Comparison of ENCODE assay signal across 26 mouse cellular contexts in the genomic region with DNA sequence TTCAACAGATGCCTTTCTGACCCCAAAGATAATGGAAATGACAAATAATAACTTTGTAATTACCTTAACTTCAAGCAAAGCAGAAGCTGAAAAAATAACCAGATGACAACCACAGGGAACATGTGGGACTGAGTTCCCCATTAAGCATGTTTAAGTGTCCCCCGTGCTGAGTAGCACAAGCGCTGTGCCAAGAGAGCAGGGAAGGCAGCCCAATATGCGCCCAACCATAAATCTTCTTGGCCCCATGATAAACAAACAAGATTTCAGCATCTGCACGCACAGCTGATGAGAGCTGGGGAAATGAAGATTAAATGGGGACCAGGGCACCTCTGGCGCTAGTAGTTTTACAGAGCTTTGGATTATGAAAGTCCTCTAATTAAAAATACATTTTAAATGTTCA.
DNase-seq lines count a peak whose midpoint lies in the region; ATAC-seq and TF ChIP-seq lines count a peak whose summit lies in the region.
"Had no signal": no experiment of that assay in that cellular context is flagged by ENCODE, and none has a peak within 500 bp of the region (broad histone marks: within the 10 kb centered on the region; RNA-seq: fewer than 3 reads in every experiment).

No protein-coding gene starts in this region.

- ATAC-seq in hindbrain, embryonic 16.5 days = 0 out of 2 replicates have a peak, but pooled peaks have one; percentile 48
- no peak for ATAC-seq in hindbrain, embryonic 12.5 days (ENCODE audit: low FRiP score)
- no peak for ATAC-seq in lung, embryonic 14.5 days (ENCODE audit: insufficient read depth)
- ATAC-seq in intestine, embryonic 16.5 days = no peak
- ATAC-seq: forebrain, embryonic 14.5 days; forebrain, postnatal 0 days; Patski had no signal

- H3K36me3 ChIP-seq in hindbrain, embryonic 16.5 days (ENCODE audit: control insufficient read depth, insufficient read depth, low read length) = no peaks in the 10 kb centered on the region
- no peaks in the 10 kb centered on the region for H3K36me3 ChIP-seq in hindbrain, embryonic 12.5 days
- H3K36me3 ChIP-seq in lung, embryonic 14.5 days (ENCODE audit: insufficient read depth) = no peaks in the 10 kb centered on the region
- no peaks in the 10 kb centered on the region for H3K36me3 ChIP-seq in intestine, embryonic 16.5 days (ENCODE audit: control insufficient read depth, insufficient read depth, low read length)
- H3K36me3 ChIP-seq: embryonic facial prominence, embryonic 15.5 days; G1E had no signal

- no peak overlapping the region for H3K4me2 ChIP-seq in hindbrain, embryonic 16.5 days (ENCODE audit: low read length)
- H3K4me2 ChIP-seq in hindbrain, embryonic 12.5 days (replicated peaks) = no peak overlapping the region
- H3K4me2 ChIP-seq in lung, embryonic 14.5 days = no peak overlapping the region
- no peak overlapping the region for H3K4me2 ChIP-seq in intestine, embryonic 16.5 days (ENCODE audit: low read depth, low read length)
- H3K4me2 ChIP-seq: embryonic facial prominence, embryonic 15.5 days; heart, embryonic 11.5 days had no signal

- H3K27me3 ChIP-seq in hindbrain, embryonic 16.5 days (replicated peaks; ENCODE audit: control insufficient read depth, insufficient read depth, low read length) = no peaks in the 10 kb centered on the region
- H3K27me3 ChIP-seq in hindbrain, embryonic 12.5 days = no peaks in the 10 kb centered on the region
- no peaks in the 10 kb centered on the region for H3K27me3 ChIP-seq in lung, embryonic 14.5 days (ENCODE audit: insufficient read depth, low read length)
- no peaks in the 10 kb centered on the region for H3K27me3 ChIP-seq in intestine, embryonic 16.5 days (replicated peaks; ENCODE audit: control insufficient read depth, insufficient read depth, low read length)
- H3K27me3 ChIP-seq: CH12.LX; embryonic facial prominence, embryonic 15.5 days; Patski had no signal

- TF ChIP-seq CTCF in lung, embryonic 14.5 days (IDR thresholded peaks at IDR 0.05; ENCODE audit: low read depth) = no peak
- no peak for TF ChIP-seq CTCF in brain, embryonic 14.5 days (IDR thresholded peaks at IDR 0.05; ENCODE audit: borderline replicate concordance, extremely low read depth, insufficient read depth, insufficient read length)

- peak; percentile 20 for DNase-seq in cerebellum, postnatal 14 days
- DNase-seq in cerebellum, adult 9-11 months = no peak
- peak; percentile 1 for DNase-seq in lung, embryonic 14.5 days
- DNase-seq in lung, postnatal 36 days = no peak
- DNase-seq in brain, embryonic 14.5 days (ENCODE audit: low read depth) = peak; percentile 30
- DNase-seq: adrenal gland, postnatal 10 days; adrenal gland, postnatal 36 days; B cell, adult 2 months; cerebellum, adult 11 months; cerebellum, adult 2 months; cerebellum, postnatal 36 days; embryo, embryonic 11 days; forebrain, postnatal 0 days; gastrocnemius, adult 2 months; gastrocnemius, postnatal 14 days; heart, adult 11 months; kidney, adult 11 months had no signal

- H3K4me3 ChIP-seq in hindbrain, embryonic 16.5 days (ENCODE audit: low read length) = no peak overlapping the region
- no peak overlapping the region for H3K4me3 ChIP-seq in hindbrain, embryonic 12.5 days
- H3K4me3 ChIP-seq in lung, embryonic 14.5 days (ENCODE audit: low read depth, low read length) = no peak overlapping the region
- no peak overlapping the region for H3K4me3 ChIP-seq in intestine, embryonic 16.5 days (ENCODE audit: low read length)
- H3K4me3 ChIP-seq: embryonic facial prominence, embryonic 15.5 days; gastrocnemius, adult 2 months had no signal

- no peak overlapping the region for H3K27ac ChIP-seq in hindbrain, embryonic 16.5 days (ENCODE audit: low read depth, low read length)
- no peak overlapping the region for H3K27ac ChIP-seq in hindbrain, embryonic 12.5 days
- no peak overlapping the region for H3K27ac ChIP-seq in lung, embryonic 14.5 days (ENCODE audit: low read depth)
- no peak overlapping the region for H3K27ac ChIP-seq in intestine, embryonic 16.5 days (ENCODE audit: low read length)
- H3K27ac ChIP-seq: embryonic facial prominence, embryonic 15.5 days; gastrocnemius, adult 2 months had no signal

- H3K4me1 ChIP-seq in hindbrain, embryonic 16.5 days (ENCODE audit: control insufficient read depth, insufficient read depth, low read depth, low read length) = no peaks in the 10 kb centered on the region
- H3K4me1 ChIP-seq in hindbrain, embryonic 12.5 days = no peaks in the 10 kb centered on the region
- H3K4me1 ChIP-seq in lung, embryonic 14.5 days (ENCODE audit: insufficient read depth) = no peaks in the 10 kb centered on the region
- H3K4me1 ChIP-seq in intestine, embryonic 16.5 days (ENCODE audit: control insufficient read depth, insufficient read depth, low read length) = no peaks in the 10 kb centered on the region
- H3K4me1 ChIP-seq: embryonic facial prominence, embryonic 15.5 days had no signal

- WGBS in hindbrain, embryonic 16.5 days = 58% methylated on average over 5 of the region's 5 CpGs
- WGBS in hindbrain, embryonic 12.5 days = 80% methylated on average over 5 of the region's 5 CpGs
- 39% methylated on average over 5 of the region's 5 CpGs for WGBS in lung, embryonic 14.5 days
- WGBS in intestine, embryonic 16.5 days = 48% methylated on average over 5 of the region's 5 CpGs

- no peaks in the 10 kb centered on the region for H3K9me3 ChIP-seq in hindbrain, embryonic 16.5 days (ENCODE audit: control insufficient read depth, low read length)
- H3K9me3 ChIP-seq in hindbrain, embryonic 12.5 days (replicated peaks) = no peaks in the 10 kb centered on the region
- H3K9me3 ChIP-seq in lung, embryonic 14.5 days (ENCODE audit: low read depth, low read length) = no peaks in the 10 kb centered on the region
- no peaks in the 10 kb centered on the region for H3K9me3 ChIP-seq in intestine, embryonic 16.5 days (ENCODE audit: control insufficient read depth, low read length)
- H3K9me3 ChIP-seq: embryonic facial prominence, embryonic 15.5 days had no signal

- no peak for TF ChIP-seq POLR2A in brain, embryonic 14.5 days (IDR thresholded peaks at IDR 0.05; ENCODE audit: borderline replicate concordance, extremely low read depth, insufficient read depth, insufficient read length, poor library complexity, severe bottlenecking)

- no peak overlapping the region for H3K9ac ChIP-seq in hindbrain, embryonic 16.5 days (ENCODE audit: low read depth, low read length)
- no peak overlapping the region for H3K9ac ChIP-seq in hindbrain, embryonic 12.5 days
- no peak overlapping the region for H3K9ac ChIP-seq in lung, embryonic 14.5 days
- H3K9ac ChIP-seq in intestine, embryonic 16.5 days (ENCODE audit: low read depth, low read length) = no peak overlapping the region
- H3K9ac ChIP-seq: embryonic facial prominence, embryonic 15.5 days; forebrain, postnatal 0 days had no signal

Comparison
In these comparisons a context has a peak if more than half of its experiments do, and no peak if none do; other contexts are left out.
1. DNase-seq: peak in cerebellum, postnatal 14 days (2 of 2), lung, embryonic 14.5 days (single experiment) and brain, embryonic 14.5 days (single experiment); none in cerebellum, adult 9-11 months (single experiment) and lung, postnatal 36 days (single experiment).